Mouse (Mus musculus) kidney, adult 11 months (tissue): ENCODE results near the gene Large2.
"Not testable (repeated sequence)": the region's sequence is repeated elsewhere in the genome, so short reads cannot be mapped to it uniquely, and the experiment has no call there.

Experiments
- DNase-seq: peaks from one replicate; pipeline ENCODE4 v3.0.0; 2022

The Large2 gene

GRCm38 (mm10) chr2:92374514-92374913 is at the start of gene Large2, which contains the start of gene Pex16:
Large2 (minus strand) TSS chr2:92374869.
Pex16 (plus strand) TSS chr2:92374676.
- DNase-seq, result peak; percentile 57

DNA sequence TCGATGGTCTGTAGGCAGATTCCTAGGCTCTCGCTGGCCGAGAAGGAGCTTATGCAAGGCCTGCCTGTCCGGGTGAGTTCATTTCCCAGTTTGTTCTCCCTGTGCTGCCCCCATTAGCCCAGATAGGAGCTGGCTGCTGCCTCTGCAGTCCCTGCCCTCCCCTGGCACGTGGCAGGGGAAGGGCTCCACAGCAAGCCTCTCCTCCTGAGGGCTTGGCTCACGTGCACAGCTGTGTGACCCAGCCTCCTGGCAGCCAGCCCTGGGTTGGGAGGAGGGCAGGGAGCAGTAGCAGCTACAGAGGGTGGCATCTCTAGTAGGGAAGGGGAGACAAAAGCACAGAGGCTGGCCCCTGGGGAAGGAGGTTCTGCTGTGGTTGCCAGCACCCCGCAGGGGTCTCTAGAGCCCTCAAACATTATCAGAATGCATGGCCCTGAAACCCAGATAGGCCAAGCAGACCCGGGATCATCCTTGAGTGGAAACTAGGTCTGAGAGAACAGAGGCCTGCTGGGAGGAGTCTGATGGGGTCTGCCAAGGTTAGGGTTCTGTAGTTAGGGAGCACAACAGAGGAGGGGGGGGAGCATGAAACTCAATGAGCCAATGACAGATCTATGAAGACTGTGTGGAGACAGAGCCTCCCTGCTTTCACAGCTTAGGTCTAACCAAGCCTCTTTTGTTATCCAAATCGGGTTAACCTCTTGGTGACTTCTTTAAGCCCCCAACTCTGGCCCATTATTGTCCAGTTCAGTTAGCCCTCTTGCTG is 49.2 kb upstream of the Large2 start:
- DNase-seq, result peak; percentile 98

DNA sequence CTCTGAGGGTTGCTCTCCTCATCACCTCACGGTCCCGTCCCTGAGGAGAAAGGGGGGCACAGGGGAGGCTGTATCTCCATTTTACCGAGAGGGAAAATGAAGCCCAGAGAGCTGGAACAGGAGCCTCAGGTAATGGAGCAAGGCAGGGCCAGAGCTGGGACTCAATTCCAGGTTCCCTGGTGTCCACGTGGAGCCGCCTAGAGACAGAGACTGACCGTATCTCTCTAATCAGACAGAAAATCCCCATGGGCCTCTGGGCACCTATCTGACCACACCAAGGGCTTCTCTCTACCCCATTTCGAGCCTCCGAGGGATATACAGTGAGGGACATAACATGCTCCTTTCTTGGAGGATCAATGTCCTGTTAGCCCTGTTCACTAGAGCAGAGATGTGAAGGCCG is 48.5 kb upstream of the Large2 start:
- DNase-seq, result no peak

- DNase-seq, result peak; percentile 52
Measured at GRCm38 (mm10) chr2:92422388-92423135, 47.9 kb upstream of the Large2 start.

DNA sequence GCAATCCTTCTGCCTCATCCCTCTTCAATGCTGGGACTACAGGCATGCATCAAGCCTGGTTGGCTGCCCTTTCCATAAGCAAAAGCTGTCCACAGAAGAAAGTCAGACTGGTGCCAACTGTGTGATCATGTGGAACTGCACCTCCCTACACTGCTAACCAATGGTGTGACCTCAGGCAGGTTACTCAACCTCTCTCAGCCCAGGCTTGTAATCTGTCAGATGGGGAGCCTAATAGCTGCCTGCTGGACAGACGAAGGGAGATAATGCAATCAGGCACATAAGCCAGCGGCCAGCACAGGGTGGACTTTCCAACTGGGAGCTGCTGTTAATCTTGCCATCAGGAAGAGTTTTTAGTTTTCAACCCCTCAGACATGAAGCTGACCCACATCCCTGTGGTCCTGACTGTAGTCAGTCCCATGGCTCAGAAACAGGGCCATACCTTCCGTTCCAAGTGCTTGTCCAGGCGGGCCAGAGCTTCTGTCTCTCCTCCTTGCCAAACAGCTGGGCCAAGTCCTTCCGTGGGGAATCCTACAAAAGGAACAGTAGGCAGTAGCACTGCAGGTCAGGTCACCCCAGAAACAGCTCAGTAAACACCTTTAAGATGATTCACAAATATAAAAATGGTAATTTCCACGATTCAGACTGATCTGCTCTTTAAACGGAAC is 47.2 kb upstream of the Large2 start:
- DNase-seq, result peak; percentile 78

GRCm38 (mm10) chr2:92411705-92412104 is 37.0 kb upstream of the Large2 start:
- peak; percentile 62 for DNase-seq

- peak; percentile 72 for DNase-seq
Measured at GRCm38 (mm10) chr2:92408309-92409045, 33.8 kb upstream of the Large2 start.

DNA sequence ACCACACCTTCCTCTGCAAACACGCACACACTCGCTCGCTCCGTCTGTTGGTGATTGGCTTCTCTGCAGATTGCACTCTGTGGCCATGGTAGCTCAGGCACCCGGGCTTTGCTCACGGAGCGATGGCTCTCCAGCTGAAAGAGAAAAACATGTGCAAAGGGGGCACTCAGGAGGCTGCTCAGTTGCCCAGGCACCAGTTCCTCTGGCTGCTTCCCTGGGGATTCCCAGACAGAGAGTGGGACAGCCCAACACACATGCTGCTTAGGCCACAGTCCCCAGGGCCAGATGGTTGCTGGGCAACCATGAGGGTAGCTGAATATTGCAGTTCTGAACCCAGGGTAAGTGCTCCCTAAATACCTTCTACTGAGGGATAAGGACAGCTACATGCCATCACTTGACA is 31.0 kb upstream of the Large2 start:
- no peak for DNase-seq

DNA sequence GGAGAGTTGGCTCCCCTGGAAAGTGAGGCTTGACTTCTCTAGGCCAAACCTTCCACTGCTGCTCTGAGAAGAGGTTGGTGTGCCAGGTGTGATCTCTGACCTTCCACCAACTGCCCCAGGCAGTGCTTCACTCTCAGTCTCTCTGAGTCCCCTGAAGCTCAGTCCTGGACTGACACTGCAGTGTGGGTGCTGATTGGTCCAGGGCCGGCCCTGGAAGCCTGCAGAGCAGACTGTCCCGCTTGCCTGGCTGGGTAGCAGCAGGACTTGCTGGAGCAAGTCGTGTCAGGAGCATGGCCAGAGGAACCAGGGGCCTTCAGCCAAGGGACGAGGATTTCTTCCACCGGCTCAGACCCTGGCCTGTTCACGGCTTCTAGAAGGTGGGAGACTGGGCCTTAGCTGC is 30.1 kb upstream of the Large2 start:
- DNase-seq, result no peak

DNA sequence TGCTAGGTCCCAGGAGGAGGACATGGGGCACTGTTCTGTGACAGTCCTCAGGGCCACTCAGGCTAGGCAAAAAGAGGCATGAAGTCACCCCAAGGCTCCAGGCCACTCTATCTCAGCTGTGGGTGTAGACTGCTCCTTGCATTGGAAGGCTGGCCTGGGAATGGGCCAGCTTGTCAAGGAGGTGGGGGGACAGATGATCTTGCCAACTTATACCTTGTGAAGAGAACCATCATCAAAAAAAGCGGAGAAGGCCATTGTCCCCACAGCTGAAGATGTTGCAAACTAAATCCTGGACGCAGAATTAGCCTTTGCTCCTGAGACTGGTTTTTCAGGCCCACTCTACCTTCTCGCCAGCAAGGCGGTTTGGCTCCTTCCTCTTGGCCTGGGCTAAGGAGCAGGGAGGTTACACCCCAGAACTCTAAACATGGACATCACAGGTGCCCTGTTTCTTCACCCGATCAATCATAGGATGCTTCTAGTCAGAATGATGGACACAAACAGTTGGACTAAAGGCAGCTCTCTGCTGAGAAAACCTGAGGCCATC is 29.2 kb upstream of the Large2 start:
- no peak for DNase-seq

DNA sequence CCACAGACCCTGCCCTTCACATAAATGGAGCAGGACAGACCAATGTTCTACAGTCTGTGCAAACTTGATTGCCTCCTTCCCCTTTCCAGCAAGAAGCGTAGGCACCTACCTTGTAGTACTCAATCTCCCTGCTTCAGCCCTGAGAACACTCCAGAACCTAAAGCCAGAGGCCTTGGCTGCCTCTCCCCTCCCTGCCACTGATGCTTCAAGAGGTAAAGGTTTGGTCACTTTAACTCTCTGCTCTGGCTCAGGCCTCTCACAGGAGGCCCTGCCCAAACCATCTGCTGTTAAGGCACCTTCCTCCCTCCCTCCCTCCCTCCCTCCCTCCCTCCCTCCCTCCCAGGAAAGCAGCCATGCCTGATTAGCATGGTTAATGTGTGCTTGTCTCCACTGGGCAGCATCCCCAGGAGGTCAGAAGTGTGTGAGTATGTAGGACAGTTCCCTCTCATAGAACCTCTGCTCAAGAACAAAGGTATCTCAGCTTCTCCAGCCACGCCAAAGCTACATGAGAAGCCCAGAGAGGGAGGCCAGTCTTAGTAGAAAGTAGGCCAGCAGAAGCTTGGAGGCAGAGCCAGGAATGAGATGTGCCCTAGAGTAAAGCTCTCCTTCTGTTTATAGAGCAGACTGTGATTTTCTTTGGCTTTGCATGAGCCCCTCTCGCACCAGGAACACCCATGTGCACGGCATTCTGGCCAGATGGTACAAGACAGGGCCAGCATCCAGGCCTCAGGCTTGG is 28.1 kb upstream of the Large2 start:
- peak; percentile 67 for DNase-seq

DNA sequence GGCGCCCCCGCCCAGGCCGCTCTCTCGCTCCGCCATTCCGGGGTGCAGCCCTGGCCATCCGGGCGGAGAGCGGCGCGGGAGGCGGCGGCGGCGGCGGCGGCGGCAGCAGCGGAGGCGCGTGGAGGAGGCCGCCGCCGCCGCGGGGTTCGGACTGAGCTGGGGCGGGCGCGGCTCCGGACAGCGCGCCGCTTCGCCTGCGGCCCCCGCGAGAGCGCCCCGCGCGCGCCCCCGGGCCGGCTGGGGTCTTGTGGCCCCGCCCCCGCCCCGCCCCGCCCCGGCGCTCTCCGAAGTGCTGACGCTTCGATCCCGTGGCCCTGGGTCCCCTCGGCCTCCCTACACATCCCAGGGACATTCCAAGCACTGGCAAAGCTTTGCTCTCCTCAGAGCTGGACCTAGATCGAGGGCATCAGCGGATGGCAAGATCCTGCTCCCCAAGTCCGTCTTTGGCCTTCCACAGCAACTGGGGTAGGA is 26.5 kb upstream of the Large2 start, which contains the start of gene Mapk8ip1:
Gene Mapk8ip1, minus strand, starts transcription at position 173 of the 471 bp plus-strand sequence.
- DNase-seq, result no peak

DNA sequence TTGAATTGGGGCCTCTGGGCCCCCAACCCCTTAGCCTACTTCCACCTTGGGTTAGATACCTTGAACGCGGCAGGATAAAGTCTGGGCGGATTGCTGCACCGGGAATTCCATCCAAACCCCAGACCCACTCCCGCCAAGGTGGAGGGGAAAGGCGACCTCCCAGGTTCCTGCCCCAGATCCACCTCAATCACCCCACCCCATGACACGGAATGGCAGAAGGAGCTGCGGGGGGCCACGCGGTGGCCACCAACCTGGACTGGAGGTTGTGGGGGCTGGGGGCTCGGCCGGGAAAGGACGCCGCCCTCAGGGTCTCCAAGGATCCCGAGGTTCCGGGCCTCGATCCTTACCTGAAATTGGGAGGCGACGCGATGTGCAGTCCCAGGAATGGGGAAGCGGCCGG is 26.0 kb upstream of the Large2 start:
- no peak for DNase-seq

DNA sequence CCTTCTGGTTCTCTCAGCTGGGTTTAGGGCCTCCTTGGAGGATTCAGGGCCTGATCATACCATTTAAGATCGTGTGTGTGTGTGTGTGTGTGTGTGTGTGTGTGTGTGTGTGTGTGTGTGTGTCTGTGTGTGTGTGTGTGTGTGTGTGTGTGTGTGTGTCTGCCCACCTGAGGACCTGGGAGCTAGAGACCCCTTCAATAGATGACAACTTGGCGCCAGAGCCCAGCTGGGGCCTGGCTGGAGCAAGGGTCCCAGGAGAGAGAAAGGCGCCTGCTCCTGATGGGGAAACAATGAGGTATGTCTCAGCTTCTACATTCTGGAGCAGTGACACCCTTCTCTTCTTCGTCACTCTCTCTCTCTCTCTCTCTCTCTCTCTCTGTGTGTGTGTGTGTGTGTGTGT is 25.2 kb upstream of the Large2 start:
- not testable (repeated sequence) for DNase-seq

DNA sequence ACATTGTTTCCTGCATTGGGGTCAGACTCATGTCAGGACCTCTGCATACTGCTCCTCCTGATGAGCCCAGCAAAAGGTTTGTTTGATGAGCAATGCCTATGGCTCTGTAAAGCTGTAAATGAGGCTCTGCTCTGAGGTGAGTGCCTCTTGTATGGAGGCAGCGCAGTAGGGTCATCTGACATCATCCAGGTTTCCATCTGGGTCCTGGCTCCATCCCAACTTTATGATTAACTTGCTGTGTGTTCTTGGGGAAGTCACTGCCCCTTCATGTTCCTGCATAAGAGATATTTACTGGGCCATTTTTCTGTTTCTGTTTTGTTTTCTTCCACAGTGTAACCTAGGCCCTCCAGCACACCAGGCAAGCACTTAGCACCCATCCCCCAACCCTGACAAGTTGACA is 22.8 kb upstream of the Large2 start:
- DNase-seq, result no peak

DNA sequence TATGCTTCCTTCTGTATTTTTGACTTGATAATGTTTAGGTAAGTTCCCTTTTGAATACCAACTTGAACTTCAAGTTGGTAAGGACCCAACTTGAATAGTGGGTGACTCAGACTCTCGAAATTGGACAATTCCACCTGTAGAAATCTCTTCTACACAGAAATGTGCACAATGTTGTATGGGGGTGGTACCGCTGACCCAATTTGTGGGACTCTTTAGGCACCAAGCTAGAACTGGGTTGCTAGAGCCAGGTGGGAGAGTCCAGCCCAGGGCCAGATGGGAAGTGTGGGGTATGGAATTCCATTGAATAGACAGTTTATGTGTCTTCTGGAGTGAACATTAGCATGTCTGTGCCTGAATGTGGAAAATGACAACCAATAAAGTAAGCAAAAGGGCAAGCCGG is 20.9 kb upstream of the Large2 start:
- DNase-seq, result no peak

- no peak for DNase-seq
Measured at GRCm38 (mm10) chr2:92392318-92393264, 17.9 kb upstream of the Large2 start.

DNA sequence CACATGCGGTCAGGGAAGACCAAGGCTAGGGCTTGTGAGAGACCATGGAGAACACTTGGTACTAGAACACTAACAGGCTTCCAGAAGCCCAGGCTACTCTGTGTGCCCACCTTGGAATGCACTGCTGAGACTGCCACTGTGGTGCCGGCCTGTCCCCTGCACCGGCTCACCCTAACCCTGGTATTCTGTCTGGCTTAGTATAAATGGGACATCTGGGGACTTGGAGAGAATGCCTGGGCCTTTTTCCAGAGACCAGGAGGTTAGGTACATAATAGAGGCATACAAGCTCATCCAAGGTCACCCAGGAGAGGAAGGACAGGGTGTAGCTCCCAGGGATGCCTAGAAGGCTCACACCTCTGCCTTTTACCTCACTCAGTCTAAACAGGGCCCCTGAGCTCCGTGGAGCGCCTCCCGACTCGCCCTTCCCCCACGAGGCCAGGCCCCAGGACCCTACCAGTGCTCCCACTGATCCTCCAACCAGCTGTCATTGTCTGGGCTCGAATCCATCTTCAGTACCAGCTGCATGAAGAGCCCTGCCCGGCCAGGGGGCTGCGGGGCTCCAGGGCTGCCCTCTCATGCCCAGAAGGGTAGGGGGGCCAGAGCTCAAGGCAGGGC is 17.1 kb upstream of the Large2 start:
- no peak for DNase-seq

DNA sequence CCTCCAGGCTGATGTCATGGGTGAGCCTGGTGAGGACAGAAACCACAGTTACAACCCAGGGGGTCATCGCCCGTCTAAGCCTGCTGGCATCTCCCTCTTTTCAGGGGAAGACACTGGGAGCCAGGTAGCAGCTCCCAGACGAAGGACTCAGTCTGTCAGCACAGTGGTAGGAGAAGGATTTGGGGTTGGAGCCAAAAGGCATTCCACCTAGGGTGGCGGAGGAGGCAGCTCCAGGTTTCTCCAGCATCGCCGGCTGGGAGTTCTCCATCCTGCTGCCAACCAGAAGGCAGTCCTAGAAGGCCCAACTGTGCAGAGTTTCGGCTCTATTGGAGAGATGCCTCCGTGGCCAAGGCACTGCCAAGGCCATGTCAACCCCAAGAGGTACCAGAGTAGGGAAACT is 16.4 kb upstream of the Large2 start:
- no peak for DNase-seq
